ENCODE assay signal across 24 mouse cellular contexts in genomic region chr1:51141381-51141780, GRCm38 (mm10).
"Had no signal": no experiment of that assay in that cellular context is flagged by ENCODE, and none has a peak within 500 bp of the region (broad histone marks: within the 10 kb centered on the region; RNA-seq: fewer than 3 reads in every experiment).

No protein-coding gene starts in this region.

- H3K4me1 ChIP-seq: hindbrain, embryonic 13.5 days; hindbrain, embryonic 15.5 days; kidney, embryonic 15.5 days; liver, embryonic 13.5 days had no signal

- H3K36me3 ChIP-seq: heart, embryonic 10.5 days; heart, embryonic 12.5 days; hindbrain, embryonic 13.5 days; hindbrain, embryonic 15.5 days; kidney, embryonic 15.5 days; limb, embryonic 12.5 days; liver, embryonic 13.5 days had no signal

- H3K9ac ChIP-seq: heart, embryonic 12.5 days; hindbrain, embryonic 13.5 days; hindbrain, embryonic 15.5 days; kidney, embryonic 15.5 days; limb, embryonic 12.5 days; liver, embryonic 13.5 days had no signal

- ATAC-seq: hindbrain, postnatal 0 days; intestine, embryonic 16.5 days had no signal

- H3K4me2 ChIP-seq: heart, embryonic 12.5 days; hindbrain, embryonic 13.5 days; hindbrain, embryonic 15.5 days; kidney, embryonic 15.5 days; limb, embryonic 12.5 days; liver, embryonic 11.5 days; liver, embryonic 13.5 days had no signal

- H3K27me3 ChIP-seq: heart, embryonic 12.5 days; hindbrain, embryonic 13.5 days; hindbrain, embryonic 15.5 days; kidney, embryonic 15.5 days; limb, embryonic 12.5 days; liver, embryonic 13.5 days had no signal

- H3K9me3 ChIP-seq: heart, embryonic 10.5 days; heart, embryonic 12.5 days; hindbrain, embryonic 13.5 days; hindbrain, embryonic 15.5 days; kidney, embryonic 15.5 days; limb, embryonic 12.5 days; liver, embryonic 13.5 days had no signal

- H3K4me3 ChIP-seq: heart, embryonic 10.5 days; heart, embryonic 12.5 days; hindbrain, embryonic 13.5 days; hindbrain, embryonic 15.5 days; kidney, embryonic 15.5 days; limb, embryonic 12.5 days; liver, embryonic 13.5 days had no signal

- H3K27ac ChIP-seq: heart, embryonic 10.5 days; hindbrain, embryonic 13.5 days; hindbrain, embryonic 15.5 days; hindbrain, postnatal 0 days; kidney, embryonic 15.5 days; kidney, postnatal 0 days; limb, embryonic 12.5 days; liver, embryonic 13.5 days had no signal

- DNase-seq: gastrocnemius, postnatal 14 days; gastrocnemius, postnatal 36 days; heart, adult 18-20 months; heart, postnatal 10 days; kidney, adult 11 months; kidney, adult 2 months; kidney, adult 9 months; kidney, postnatal 14 days; kidney, postnatal 36 days; layer of hippocampus, adult 9-11 months; layer of hippocampus, postnatal 36 days; left cerebral cortex, postnatal 4 days; liver; liver, embryonic 13.5 days had no signal
